Mouse (Mus musculus): Measurements from ENCODE around the gene Usp21.

- no peak for TF ChIP-seq CTCF (IDR thresholded peaks at IDR 0.05; ENCODE audit: borderline replicate concordance, insufficient read depth, low read length)
- TF ChIP-seq POLR2A (IDR thresholded peaks at IDR 0.05; ENCODE audit: low read depth, low read length) = no peak; the same call in 1 of the 2 replicates
These were observed 27.5 kb downstream of the Usp21 start for GRCm38 (mm10) chr1:171260316-171260715.

Measured in embryonic fibroblast, embryonic 13.5 days (primary cell).